Mouse (Mus musculus) E14TG2a.4 (cell line): ENCODE results near the gene Tmco3.

ENCODE experiments used
- CTCF ChIP-seq: conservative IDR thresholded peaks from 2 replicates; pipeline ENCODE4 v1.5.1; 2014; ENCODE audit warnings: low read length
- NANOG ChIP-seq: IDR thresholded peaks from 2 replicates; pipeline ENCODE4 v1.6.1; 2014; ENCODE audit warnings: borderline replicate concordance, low read length, mixed read lengths

DNA sequence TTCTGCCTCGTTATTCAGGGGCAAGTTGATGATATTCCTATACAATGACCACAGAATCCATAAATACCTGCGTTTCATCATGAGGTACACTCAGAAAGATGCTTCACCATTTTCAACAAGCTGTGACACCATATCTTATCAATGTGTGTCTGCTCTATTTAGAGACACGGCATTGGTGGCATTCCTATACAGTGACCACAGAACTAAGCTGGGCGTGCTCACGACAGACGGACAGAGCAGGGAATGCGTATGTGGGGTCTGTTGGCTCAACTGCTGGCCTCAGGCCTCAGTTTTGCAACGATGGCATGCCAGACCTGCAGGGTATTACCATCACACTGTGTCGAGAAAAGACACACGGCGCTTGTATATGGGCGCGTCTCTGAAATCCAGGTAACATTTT, 35.2 kb upstream of the Tmco3 start:
- no peak for TF ChIP-seq CTCF
- TF ChIP-seq NANOG, result no peak
